Mouse (Mus musculus) bone marrow macrophage, adult 2 months (primary cell): ENCODE results near the gene Igsf21. TPM values are rescaled to one million over a fixed set of nuclear protein-coding genes. Genes with fewer than 3 reads are reported as not detected.

Experiments used
- H3K27ac ChIP-seq: 2 replicates; pipeline ENCODE4 v1.5.1; 2012; ENCODE audit warnings: low read depth, low read length; ENCODE audit not compliant: insufficient read depth
- H3K4me1 ChIP-seq: 2 replicates; pipeline ENCODE4 v1.6.1; 2012; ENCODE audit warnings: low read length; ENCODE audit not compliant: control insufficient read depth, insufficient read depth
- H3K4me3 ChIP-seq: 2 replicates; pipeline ENCODE4 v1.5.1; 2012; ENCODE audit warnings: mild to moderate bottlenecking, low read length, moderate library complexity; ENCODE audit not compliant: insufficient read depth
- CTCF ChIP-seq: IDR thresholded peaks from 2 replicates; pipeline ENCODE4 v1.5.1; 2012; ENCODE audit warnings: low read depth, mild to moderate bottlenecking, low read length, moderate library complexity
- POLR2A ChIP-seq: IDR thresholded peaks from 2 replicates; pipeline ENCODE4 v1.6.1; 2012; ENCODE audit warnings: mild to moderate bottlenecking, low read depth, low read length, borderline replicate concordance
- polyA plus RNA-seq: library from polyadenylated mRNA; stranded (reverse); fragments of >200 nt; gene quantifications from 2 replicates; pipeline ENCODE4 v1.2.4, GENCODE M21; 2012; ENCODE audit not compliant: missing spikeins, insufficient read depth, insufficient read length

Gene Igsf21
- polyA plus RNA-seq, 1 experiment = not detected

GRCm38 (mm10) chr4:140143884-140144525 lies 102.6 kb downstream of the Igsf21 start:
- Histone ChIP-seq H3K27ac (no peak overlapping the region), H3K4me1 (no peaks in the 10 kb centered on the region), H3K4me3 (no peak overlapping the region)
- TF ChIP-seq POLR2A (no peak), CTCF (no peak)

GRCm38 (mm10) chr4:140143178-140143577 lies 103.4 kb downstream of the Igsf21 start:
- H3K4me1 ChIP-seq = no peaks in the 10 kb centered on the region
- TF ChIP-seq POLR2A = no peak
- no peak for TF ChIP-seq CTCF
- no peak overlapping the region for H3K27ac ChIP-seq
- no peak overlapping the region for H3K4me3 ChIP-seq

GRCm38 (mm10) chr4:140140485-140140884 lies 106.1 kb downstream of the Igsf21 start:
- TF ChIP-seq CTCF = no peak
- TF ChIP-seq POLR2A = no peak
- Histone ChIP-seq H3K4me1 (no peaks in the 10 kb centered on the region), H3K4me3 (no peak overlapping the region), H3K27ac (no peak overlapping the region)

GRCm38 (mm10) chr4:140138846-140139245 lies 107.7 kb downstream of the Igsf21 start:
- TF ChIP-seq POLR2A (no peak), CTCF (no peak)
- H3K4me1 ChIP-seq = no peaks in the 10 kb centered on the region
- H3K4me3 ChIP-seq = no peak overlapping the region
- no peak overlapping the region for H3K27ac ChIP-seq

- Histone ChIP-seq H3K4me1 (no peaks in the 10 kb centered on the region), H3K27ac (no peak overlapping the region), H3K4me3 (no peak overlapping the region)
- no peak for TF ChIP-seq POLR2A
These were observed 114.8 kb downstream of the Igsf21 start for GRCm38 (mm10) chr4:140131625-140132321.

GRCm38 (mm10) chr4:140131201-140131600 lies 115.4 kb downstream of the Igsf21 start:
- Histone ChIP-seq H3K27ac (no peak overlapping the region), H3K4me3 (no peak overlapping the region), H3K4me1 (no peaks in the 10 kb centered on the region)
- TF ChIP-seq POLR2A (no peak), CTCF (no peak)

GRCm38 (mm10) chr4:140129553-140130275 lies 116.9 kb downstream of the Igsf21 start:
- H3K4me1 ChIP-seq = no peaks in the 10 kb centered on the region
- no peak overlapping the region for H3K27ac ChIP-seq
- TF ChIP-seq CTCF = no peak
- TF ChIP-seq POLR2A = no peak
- no peak overlapping the region for H3K4me3 ChIP-seq

- no peak overlapping the region for H3K27ac ChIP-seq
- H3K4me3 ChIP-seq = no peak overlapping the region
- TF ChIP-seq POLR2A = no peak
- no peak for TF ChIP-seq CTCF
- no peaks in the 10 kb centered on the region for H3K4me1 ChIP-seq
These were observed 118.5 kb downstream of the Igsf21 start for GRCm38 (mm10) chr4:140128116-140128515.

GRCm38 (mm10) chr4:140125806-140126205 lies 120.8 kb downstream of the Igsf21 start:
- no peak overlapping the region for H3K4me3 ChIP-seq
- no peaks in the 10 kb centered on the region for H3K4me1 ChIP-seq
- H3K27ac ChIP-seq = no peak overlapping the region
- TF ChIP-seq CTCF (no peak), POLR2A (no peak)

GRCm38 (mm10) chr4:140122534-140122933 lies 124.0 kb downstream of the Igsf21 start:
- TF ChIP-seq CTCF = no peak
- no peak for TF ChIP-seq POLR2A
- no peak overlapping the region for H3K27ac ChIP-seq
- H3K4me1 ChIP-seq = no peaks in the 10 kb centered on the region

More at GRCm38 (mm10) chr4:140122534-140122933, 124.0 kb downstream of the Igsf21 start:
- no peak overlapping the region for H3K4me3 ChIP-seq
